Mouse (Mus musculus) embryonic facial prominence, embryonic 14.5 days (tissue): ENCODE measurements at regions not wholly inside any gene's neighbourhood (a gene's known extent, or its start where the extent isn't known, plus 50 kb on each side); places are given as distances from the start of the nearest gene placed in this dataset.
A peak's percentile ranks its signal among the peaks of the same experiment; 100 is the strongest.

Experiments
- ATAC-seq: fragments of 200-750 bp; cut with Nextera tagmentation; 2 replicates; pipeline ENCODE4 v1.8.0; 2017; ENCODE audit warnings: low read depth, moderate number of reproducible peaks, moderate TSS enrichment
- DNase-seq: peaks from one replicate; pipeline ENCODE4 v3.0.0-alpha.2; 2015; ENCODE audit warnings: low spot score
- H3K27ac ChIP-seq: fragments of 300-500 bp; sonication (generic); replicated peaks from 2 replicates; pipeline ENCODE4 v1.5.1; 2014; ENCODE audit warnings: low read depth, mild to moderate bottlenecking, low read length, moderate library complexity
- H3K27me3 ChIP-seq: fragments of 300-500 bp; sonication (generic); replicated peaks from 2 replicates; pipeline ENCODE4 v1.6.1; 2014; ENCODE audit warnings: low read length; ENCODE audit not compliant: control insufficient read depth, insufficient read depth
- H3K36me3 ChIP-seq: fragments of 300-500 bp; sonication (generic); 2 replicates; pipeline ENCODE4 v1.6.1; 2014; ENCODE audit warnings: low read length, mixed read lengths; ENCODE audit not compliant: control insufficient read depth, insufficient read depth
- H3K4me1 ChIP-seq: fragments of 300-500 bp; sonication (generic); 2 replicates; pipeline ENCODE4 v1.6.1; 2014; ENCODE audit warnings: antibody characterized with exemption, low read length; ENCODE audit not compliant: control insufficient read depth, insufficient read depth
- H3K4me2 ChIP-seq: fragments of 300-500 bp; sonication (generic); 2 replicates; pipeline ENCODE4 v1.6.1; 2014; ENCODE audit warnings: low read depth, mild to moderate bottlenecking, low read length, moderate library complexity, mixed read lengths
- H3K4me3 ChIP-seq: fragments of 300-500 bp; sonication (generic); 2 replicates; pipeline ENCODE4 v1.5.1; 2014; ENCODE audit warnings: low read depth, mild to moderate bottlenecking, low read length
- H3K9ac ChIP-seq: fragments of 300-500 bp; sonication (generic); 2 replicates; pipeline ENCODE4 v1.6.1; 2014; ENCODE audit warnings: low read depth, mild to moderate bottlenecking, low read length, moderate library complexity, mixed read lengths
- H3K9me3 ChIP-seq: fragments of 300-500 bp; sonication (generic); 2 replicates; pipeline ENCODE4 v1.6.1; 2016; ENCODE audit warnings: low read length; ENCODE audit not compliant: control insufficient read depth
- WGBS: fragments of 180-500 bp; shearing (Covaris S2); extraction: QIAGEN DNeasy Blood & Tissue Kit; methylation state at CpG from one replicate; pipeline ENCODE4 v1.1.7; 2014; 5-methylcytosine and 5-hydroxymethylcytosine counted together

DNA sequence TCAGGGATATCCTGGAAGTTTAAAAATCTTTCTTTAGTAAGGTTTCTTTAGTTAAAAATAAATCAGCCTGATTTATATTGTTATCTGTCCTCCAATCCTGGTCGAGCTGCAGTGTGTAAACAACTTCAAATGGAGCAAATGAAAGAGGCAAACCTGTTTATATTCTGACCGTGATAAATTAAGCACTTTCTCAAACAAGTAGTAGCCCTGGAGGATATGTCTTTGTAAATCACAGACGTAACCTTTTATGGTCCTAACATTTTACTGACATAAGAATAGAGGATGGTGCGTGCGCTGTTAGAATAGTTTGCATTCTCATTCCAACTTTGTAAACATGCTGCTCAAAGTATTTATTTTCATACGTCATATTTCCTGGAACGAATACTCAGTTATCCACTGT lies 113.3 kb upstream of the Itga4 start:
- Histone ChIP-seq H3K9me3 (no peaks in the 10 kb centered on the region), H3K27ac (no peak overlapping the region), H3K27me3 (no peaks in the 10 kb centered on the region), H3K4me3 (no peak overlapping the region), H3K9ac (no peak overlapping the region), H3K36me3 (no peaks in the 10 kb centered on the region), H3K4me2 (no peak overlapping the region), H3K4me1 (0 out of 2 replicates have a peak, but pooled peaks cover 4% of the 10 kb centered on the region)
- ATAC-seq: no peak
- WGBS: 60% methylated on average over 7 of the region's 7 CpGs
- DNase-seq: no peak

DNA sequence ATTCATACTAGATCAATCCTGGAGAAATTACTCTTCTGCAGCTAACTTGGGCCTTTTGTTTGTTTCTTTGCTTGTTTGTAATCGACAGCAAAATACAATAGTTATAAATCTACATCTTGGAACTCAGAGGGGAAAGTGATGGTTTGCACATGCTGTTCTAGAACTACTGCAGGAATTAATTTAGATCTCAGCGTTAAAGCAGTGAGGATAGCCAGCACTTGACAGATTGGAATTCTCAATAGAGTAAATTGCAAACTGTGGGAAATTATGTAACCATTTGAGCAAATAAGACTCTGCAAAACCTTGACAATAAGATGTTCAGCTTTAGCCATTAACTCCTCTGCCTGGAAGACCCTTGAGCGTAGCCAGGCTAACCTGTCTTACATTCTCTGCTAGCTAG lies 112.0 kb upstream of the Itga4 start:
- Histone ChIP-seq H3K9ac (no peak overlapping the region), H3K9me3 (no peaks in the 10 kb centered on the region), H3K4me1 (0 out of 2 replicates have a peak, but pooled peaks cover 4% of the 10 kb centered on the region), H3K4me3 (no peak overlapping the region), H3K27ac (no peak overlapping the region), H3K36me3 (no peaks in the 10 kb centered on the region), H3K4me2 (no peak overlapping the region), H3K27me3 (no peaks in the 10 kb centered on the region)
- DNase-seq: no peak
- no peak for ATAC-seq
- 65% methylated on average over 3 of the region's 3 CpGs for whole genome bisulfite sequencing

DNA sequence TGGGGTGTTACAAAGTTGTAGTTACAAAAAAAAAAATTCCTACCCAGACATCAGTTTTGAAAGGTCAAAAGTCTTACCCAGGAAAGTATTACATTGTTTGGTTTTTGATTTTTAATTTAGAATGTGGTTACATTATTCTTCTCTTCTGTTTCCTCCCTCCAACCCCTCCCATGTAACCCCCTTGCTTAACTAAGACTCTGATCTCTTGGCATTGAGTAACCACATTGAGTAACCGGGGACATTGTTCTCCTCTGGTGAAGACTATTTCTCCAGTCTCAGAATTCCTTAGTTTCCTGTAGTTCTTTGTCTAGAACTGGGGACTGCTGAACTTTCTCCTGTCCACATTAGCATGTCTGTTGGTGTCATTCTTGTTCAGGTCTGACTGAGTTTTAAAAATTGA lies 109.3 kb upstream of the Itga4 start:
- Histone ChIP-seq H3K36me3 (no peaks in the 10 kb centered on the region), H3K27me3 (no peaks in the 10 kb centered on the region), H3K4me1 (0 out of 2 replicates have a peak, but pooled peaks cover 4% of the 10 kb centered on the region), H3K9ac (no peak overlapping the region), H3K4me3 (no peak overlapping the region), H3K9me3 (no peaks in the 10 kb centered on the region), H3K4me2 (no peak overlapping the region), H3K27ac (no peak overlapping the region)
- DNase-seq: no peak
- WGBS: 84% methylated on average over 1 of the region's 1 CpGs
- no peak for ATAC-seq

DNA sequence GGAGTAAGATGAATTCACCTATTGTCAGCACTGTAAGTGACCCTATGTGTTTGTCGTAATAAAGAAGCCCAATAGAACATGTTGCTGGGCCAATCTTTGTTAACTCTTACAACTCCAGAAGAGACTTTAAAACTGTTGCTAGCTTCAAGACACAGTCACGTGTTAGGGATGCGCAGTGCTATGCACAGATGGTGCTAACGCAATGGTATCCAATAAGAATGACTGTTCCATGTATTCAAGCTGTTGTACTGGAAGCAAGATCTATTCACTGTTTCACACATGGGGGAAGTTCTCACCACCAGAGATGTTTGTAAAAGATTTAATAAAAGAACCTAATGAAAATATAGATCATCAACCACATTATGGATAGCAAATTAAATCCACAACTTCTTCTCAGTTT lies 108.7 kb upstream of the Itga4 start:
- DNase-seq: no peak

DNA sequence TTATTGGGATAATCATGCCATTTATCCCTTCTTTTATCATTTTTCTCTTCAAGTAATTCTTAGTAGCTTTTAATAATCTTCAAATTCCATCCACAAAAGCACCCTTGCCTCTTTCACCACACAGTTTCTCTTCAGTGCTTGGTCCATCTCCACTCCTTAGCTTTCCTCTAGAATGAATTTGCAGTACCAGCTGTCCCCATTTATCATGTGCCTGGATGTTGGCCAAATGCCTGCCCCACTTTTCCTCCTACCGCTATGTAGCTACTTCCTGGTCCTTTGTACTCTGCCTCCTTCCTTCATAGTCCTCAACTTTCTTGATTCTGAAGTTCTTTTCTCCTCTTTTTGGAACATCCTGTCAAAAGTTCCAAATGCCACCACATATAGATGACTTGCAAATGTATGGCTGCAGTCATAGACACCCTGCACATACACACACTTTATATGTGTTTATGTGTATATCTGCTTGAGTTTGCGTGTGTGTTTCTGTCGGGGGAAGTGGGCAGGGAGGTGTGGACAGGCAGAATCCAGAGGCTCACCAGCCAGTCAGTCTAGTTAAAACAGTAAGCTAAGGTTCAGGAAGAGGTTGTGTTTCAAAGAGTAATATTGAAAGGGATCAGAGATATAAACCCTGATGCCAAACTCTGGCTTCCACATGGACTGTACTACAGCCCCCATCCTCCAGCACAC lies 106.1 kb upstream of the Itga4 start:
- no peak overlapping the region for H3K4me2 ChIP-seq
- H3K4me3 ChIP-seq: no peak overlapping the region
- DNase-seq: peak; percentile 56
- no peak; the same call in 1 of the 2 replicates for ATAC-seq
- no peaks in the 10 kb centered on the region for H3K9me3 ChIP-seq
- H3K9ac ChIP-seq: no peak overlapping the region
- no peaks in the 10 kb centered on the region for H3K27me3 ChIP-seq
- 59% methylated on average over 3 of the region's 3 CpGs for whole genome bisulfite sequencing
- no peaks in the 10 kb centered on the region for H3K4me1 ChIP-seq
- H3K27ac ChIP-seq: no peak overlapping the region
- H3K36me3 ChIP-seq: no peaks in the 10 kb centered on the region

More for the DNA sequence above, 108.7 kb upstream of the Itga4 start:
- ATAC-seq: no peak
- Histone ChIP-seq H3K27me3 (no peaks in the 10 kb centered on the region), H3K9me3 (no peaks in the 10 kb centered on the region), H3K4me1 (0 out of 2 replicates have a peak, but pooled peaks cover 4% of the 10 kb centered on the region), H3K9ac (no peak overlapping the region), H3K36me3 (no peaks in the 10 kb centered on the region), H3K4me3 (no peak overlapping the region), H3K27ac (no peak overlapping the region), H3K4me2 (no peak overlapping the region)
- WGBS: 86% methylated on average over 4 of the region's 4 CpGs

DNA sequence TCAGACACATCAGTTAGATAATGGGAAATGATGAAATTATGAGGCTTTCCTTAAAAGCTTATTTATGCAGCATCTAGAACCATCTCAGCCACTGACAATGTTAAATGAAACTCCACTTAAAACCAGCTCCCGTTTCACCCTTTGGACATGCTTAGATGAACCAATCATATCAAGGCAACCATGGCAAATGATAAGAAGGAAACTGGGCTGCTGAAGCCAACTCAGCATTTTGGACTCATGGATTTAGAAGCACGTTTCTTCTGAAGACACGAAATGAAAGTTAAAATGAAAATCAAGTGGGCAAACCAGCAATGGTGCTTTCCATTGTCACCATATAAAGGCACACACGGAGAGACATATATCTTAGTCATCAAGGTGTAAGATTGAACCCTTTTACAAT lies 103.6 kb upstream of the Itga4 start:
- Histone ChIP-seq H3K4me3 (no peak overlapping the region), H3K9ac (no peak overlapping the region), H3K4me1 (no peaks in the 10 kb centered on the region), H3K36me3 (no peaks in the 10 kb centered on the region), H3K27me3 (no peaks in the 10 kb centered on the region), H3K9me3 (no peaks in the 10 kb centered on the region), H3K4me2 (no peak overlapping the region), H3K27ac (no peak overlapping the region)
- ATAC-seq (no peak), DNase-seq (no peak)
- 85% methylated on average over 4 of the region's 4 CpGs for WGBS

DNA sequence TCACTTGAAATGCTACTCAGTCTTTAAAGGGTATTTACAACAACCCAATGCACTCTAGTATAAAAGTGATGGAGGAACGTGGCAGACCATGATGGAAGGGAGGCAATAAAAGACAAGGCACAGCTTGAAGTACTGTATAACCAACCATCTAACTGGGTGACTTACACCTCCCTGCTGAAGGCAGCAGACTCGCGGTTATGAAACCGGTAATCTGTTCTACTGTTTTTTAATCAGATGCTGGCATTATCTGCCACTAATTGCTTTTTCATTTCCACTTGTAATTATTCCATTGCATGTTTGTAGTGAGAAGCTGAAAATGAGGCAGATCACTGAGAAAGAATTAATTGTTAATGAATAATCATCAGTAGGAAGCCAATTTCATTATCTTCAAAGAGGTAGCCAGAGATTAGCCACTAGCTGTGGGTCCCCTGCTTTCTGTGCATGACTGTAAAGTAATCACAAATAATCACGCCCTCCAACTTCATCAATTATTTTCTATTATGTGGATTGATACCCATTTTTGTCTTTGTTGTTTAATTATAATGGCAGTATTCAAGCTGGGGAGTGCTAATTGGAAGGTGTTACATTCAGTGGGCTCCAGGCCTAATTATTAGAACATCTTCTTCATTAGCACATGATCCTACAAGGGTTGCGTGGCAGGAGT lies 103.1 kb upstream of the Itga4 start:
- no peak for DNase-seq
- Histone ChIP-seq H3K9me3 (no peaks in the 10 kb centered on the region), H3K27me3 (no peaks in the 10 kb centered on the region), H3K27ac (no peak overlapping the region), H3K4me1 (no peaks in the 10 kb centered on the region), H3K4me3 (no peak overlapping the region), H3K9ac (no peak overlapping the region), H3K36me3 (no peaks in the 10 kb centered on the region), H3K4me2 (no peak overlapping the region)
- no peak for ATAC-seq
- WGBS: 93% methylated on average over 6 of the region's 6 CpGs

DNA sequence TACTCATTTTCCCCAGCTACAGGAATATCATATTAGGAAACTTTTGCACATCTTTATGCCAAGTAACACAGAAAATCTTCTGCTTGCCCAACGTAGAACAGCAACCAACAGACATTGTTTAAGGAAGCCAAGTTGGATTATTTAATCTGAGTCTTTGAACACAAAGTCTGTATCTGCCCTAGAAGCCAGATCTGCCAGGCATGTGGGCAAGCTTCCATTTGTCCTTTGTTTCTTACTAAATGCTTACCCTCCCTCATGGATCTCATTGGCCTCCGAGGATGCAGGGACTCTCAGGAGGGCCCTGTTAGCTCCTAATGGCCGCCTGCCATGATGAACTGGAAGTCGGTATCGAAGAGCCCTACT lies 102.5 kb upstream of the Itga4 start:
- Histone ChIP-seq H3K9ac (no peak overlapping the region), H3K4me2 (no peak overlapping the region), H3K27me3 (no peaks in the 10 kb centered on the region), H3K36me3 (no peaks in the 10 kb centered on the region), H3K27ac (no peak overlapping the region), H3K9me3 (no peaks in the 10 kb centered on the region), H3K4me3 (no peak overlapping the region), H3K4me1 (no peaks in the 10 kb centered on the region)
- 83% methylated on average over 5 of the region's 5 CpGs for WGBS
- ATAC-seq: no peak
- DNase-seq: no peak

DNA sequence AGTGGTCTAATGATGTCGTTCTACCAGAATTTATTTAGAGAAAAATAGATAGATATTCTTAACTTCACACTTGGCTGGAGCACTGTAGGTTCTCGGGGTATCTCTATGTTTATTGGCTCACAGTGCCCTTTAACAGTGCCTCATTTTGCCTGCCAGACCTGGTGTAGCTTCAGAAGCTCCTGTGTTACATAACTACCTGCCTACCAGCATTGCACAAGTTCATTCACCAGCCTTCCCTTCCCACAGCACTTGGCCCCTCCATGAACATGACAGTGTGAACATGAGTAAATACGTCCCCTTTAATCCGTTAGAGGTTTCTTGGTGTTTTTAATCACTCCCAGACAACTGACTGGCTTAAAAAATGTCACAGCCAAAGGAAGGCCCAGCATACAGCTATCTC lies 102.2 kb upstream of the Itga4 start:
- Histone ChIP-seq H3K4me2 (no peak overlapping the region), H3K4me1 (no peaks in the 10 kb centered on the region), H3K27ac (no peak overlapping the region), H3K4me3 (no peak overlapping the region), H3K9ac (no peak overlapping the region), H3K9me3 (no peaks in the 10 kb centered on the region), H3K27me3 (no peaks in the 10 kb centered on the region), H3K36me3 (no peaks in the 10 kb centered on the region)
- ATAC-seq (no peak), DNase-seq (no peak)
- 70% methylated on average over 4 of the region's 4 CpGs for WGBS
